ENCODE assay signal across 13 mouse cellular contexts in genomic region chr1:39094001-39094400, GRCm38 (mm10).
"Had no signal": no experiment of that assay in that cellular context is flagged by ENCODE, and none has a peak within 500 bp of the region (broad histone marks: within the 10 kb centered on the region; RNA-seq: fewer than 3 reads in every experiment).

No protein-coding gene starts in this region.

- H3K9me3 ChIP-seq: midbrain, embryonic 10.5 days; midbrain, embryonic 13.5 days; midbrain, embryonic 15.5 days; neural tube, embryonic 12.5 days; stomach, embryonic 15.5 days had no signal

- H3K4me1 ChIP-seq: midbrain, embryonic 10.5 days; midbrain, embryonic 13.5 days; midbrain, embryonic 15.5 days; neural tube, embryonic 12.5 days; stomach, embryonic 15.5 days had no signal

- ATAC-seq: midbrain, embryonic 13.5 days; midbrain, embryonic 15.5 days had no signal

- H3K27ac ChIP-seq: midbrain, embryonic 10.5 days; midbrain, embryonic 13.5 days; midbrain, embryonic 15.5 days; neural tube, embryonic 12.5 days; stomach, embryonic 15.5 days had no signal

- H3K9ac ChIP-seq: lung, embryonic 14.5 days; midbrain, embryonic 13.5 days; midbrain, embryonic 15.5 days; neural tube, embryonic 12.5 days; stomach, embryonic 15.5 days had no signal

- H3K36me3 ChIP-seq: midbrain, embryonic 10.5 days; midbrain, embryonic 13.5 days; midbrain, embryonic 15.5 days; neural tube, embryonic 12.5 days; stomach, embryonic 15.5 days had no signal

- H3K4me3 ChIP-seq: midbrain, embryonic 10.5 days; midbrain, embryonic 13.5 days; midbrain, embryonic 15.5 days; neural tube, embryonic 12.5 days; stomach, embryonic 15.5 days had no signal

- DNase-seq: lung, adult 18-20 months; lung, embryonic 14.5 days; lung, postnatal 10 days; lung, postnatal 4 days; right cerebral cortex, postnatal 14 days; thymus, adult 18-20 months; thymus, postnatal 14 days; thymus, postnatal 36 days had no signal

- H3K27me3 ChIP-seq: midbrain, embryonic 13.5 days; midbrain, embryonic 15.5 days; neural tube, embryonic 12.5 days; stomach, embryonic 15.5 days had no signal

- H3K4me2 ChIP-seq: lung, embryonic 14.5 days; midbrain, embryonic 13.5 days; midbrain, embryonic 15.5 days; neural tube, embryonic 12.5 days; stomach, embryonic 15.5 days had no signal
